Mouse (Mus musculus) CH12.LX (cell line): ENCODE measurements around the gene Farsa. TPM values are rescaled to one million over a fixed set of nuclear protein-coding genes. Genes with fewer than 3 reads are reported as not detected.

Source experiments
- DNase-seq: peaks from one replicate; pipeline ENCODE4 v3.0.0-alpha.2; 2013; ENCODE audit errors: extremely low read depth
- H3K27ac ChIP-seq: 2 replicates; pipeline ENCODE4 v1.5.1; 2012; ENCODE audit warnings: low read depth, mild to moderate bottlenecking, control low read depth, moderate library complexity; ENCODE audit not compliant: insufficient read depth
- H3K27me3 ChIP-seq: replicated peaks from 2 replicates; pipeline ENCODE3; 2012; ENCODE audit warnings: inconsistent platforms
- H3K36me3 ChIP-seq, 2 experiments: replicated peaks in 1 of 2; 2 replicates each; pipeline versions ENCODE3 to v1.6.1; 2012; ENCODE audit warnings: inconsistent platforms in 1 of 2, low read length in 1 of 2, mild to moderate bottlenecking in 1 of 2, mixed read lengths in 1 of 2, moderate library complexity in 1 of 2; ENCODE audit not compliant: control insufficient read depth in 1 of 2, insufficient read depth in 1 of 2
- H3K4me1 ChIP-seq, 2 experiments: 2 replicates each; pipeline ENCODE4 v1.6.1; 2012; ENCODE audit warnings: inconsistent platforms in 1 of 2, moderate library complexity in 1 of 2; ENCODE audit not compliant: insufficient read depth in 2 of 2, control insufficient read depth in 1 of 2
- H3K4me2 ChIP-seq: 2 replicates; pipeline ENCODE4 v1.6.1; 2012; ENCODE audit warnings: low read depth, mild to moderate bottlenecking, control low read depth; ENCODE audit not compliant: poor library complexity, insufficient read depth, severe bottlenecking
- H3K4me3 ChIP-seq, 3 experiments: fragments of 150-350 bp in 1 of 3; sonication (generic) in 1 of 3; replicated peaks in 1 of 3; 2 replicates each; pipeline versions ENCODE3 to v1.5.1; 2011 to 2012; ENCODE audit warnings: low read depth in 2 of 3, low read length in 2 of 3, mild to moderate bottlenecking in 2 of 3, moderate library complexity in 2 of 3, control low read depth in 1 of 3, improper control_type of control experiment in 1 of 3, inconsistent platforms in 1 of 3, mixed read lengths in 1 of 3; ENCODE audit not compliant: poor library complexity in 1 of 3
- H3K79me2 ChIP-seq: replicated peaks from 2 replicates; pipeline ENCODE4 v1.6.1; 2012; ENCODE audit warnings: mild to moderate bottlenecking, moderate library complexity; ENCODE audit not compliant: control insufficient read depth, poor library complexity, insufficient read depth, severe bottlenecking; ENCODE audit errors: extremely low read depth
- H3K9ac ChIP-seq: 2 replicates; pipeline ENCODE4 v1.6.1; 2012; ENCODE audit warnings: low read depth, mild to moderate bottlenecking, control low read depth, moderate library complexity; ENCODE audit not compliant: insufficient read depth
- H3K9me3 ChIP-seq: replicated peaks from 2 replicates; pipeline ENCODE3; 2012; ENCODE audit warnings: low read length, inconsistent platforms, mixed read lengths
- CTCF ChIP-seq, 2 experiments: IDR thresholded peaks in 1 of 2; conservative IDR thresholded peaks in 1 of 2; 2 replicates each; pipeline ENCODE4 v1.5.1; 2011 to 2012; ENCODE audit warnings: low read depth in 2 of 2, low read length in 2 of 2, improper control_type of control experiment in 1 of 2, inconsistent platforms in 1 of 2, mild to moderate bottlenecking in 1 of 2, moderate library complexity in 1 of 2
- E2F4 ChIP-seq: IDR thresholded peaks from 2 replicates; pipeline ENCODE4 v1.6.1; 2011; ENCODE audit warnings: low read depth, low read length, improper control_type of control experiment; ENCODE audit not compliant: insufficient replicate concordance
- EP300 ChIP-seq: IDR thresholded peaks from 2 replicates; pipeline ENCODE4 v1.6.1; 2011; ENCODE audit warnings: low read length, improper control_type of control experiment
- ETS1 ChIP-seq: conservative IDR thresholded peaks from 2 replicates; pipeline ENCODE4 v1.6.1; 2012; ENCODE audit warnings: low read depth, mild to moderate bottlenecking, inconsistent platforms, low read length, improper control_type of control experiment, moderate library complexity
- HCFC1 ChIP-seq: IDR thresholded peaks from 2 replicates; pipeline ENCODE4 v1.6.1; 2012; ENCODE audit warnings: low read depth, mild to moderate bottlenecking, inconsistent platforms, low read length, improper control_type of control experiment
- IRF4 ChIP-seq: IDR thresholded peaks from 2 replicates; pipeline ENCODE4 v1.6.1; 2014; ENCODE audit warnings: low read depth, mild to moderate bottlenecking, inconsistent platforms, low read length, improper control_type of control experiment
- JUND ChIP-seq: conservative IDR thresholded peaks from 2 replicates; pipeline ENCODE4 v1.6.1; 2011; ENCODE audit warnings: low read depth, low read length, improper control_type of control experiment
- MAFK ChIP-seq: IDR thresholded peaks from 2 replicates; pipeline ENCODE4 v1.6.1; 2011; ENCODE audit warnings: low read length, improper control_type of control experiment; ENCODE audit not compliant: insufficient replicate concordance
- MAZ ChIP-seq: IDR thresholded peaks from 2 replicates; pipeline ENCODE4 v1.6.1; 2012; ENCODE audit warnings: low read depth, mild to moderate bottlenecking, inconsistent platforms, low read length, improper control_type of control experiment, moderate library complexity
- MEF2A ChIP-seq: IDR thresholded peaks from 2 replicates; pipeline ENCODE4 v1.6.1; 2014; ENCODE audit warnings: low read depth, mild to moderate bottlenecking, inconsistent platforms, low read length, improper control_type of control experiment, borderline replicate concordance
- NELFE ChIP-seq: IDR thresholded peaks from 2 replicates; pipeline ENCODE4 v1.6.1; 2011; ENCODE audit warnings: low read depth, low read length, improper control_type of control experiment
- NRF1 ChIP-seq: IDR thresholded peaks from 2 replicates; pipeline ENCODE4 v1.6.1; 2014; ENCODE audit warnings: low read depth, mild to moderate bottlenecking, inconsistent platforms, low read length, improper control_type of control experiment, moderate library complexity
- PAX5 ChIP-seq: IDR thresholded peaks from 2 replicates; pipeline ENCODE4 v1.6.1; 2012; ENCODE audit warnings: low read length, inconsistent platforms, mixed read lengths
- RAD21 ChIP-seq: IDR thresholded peaks from 2 replicates; pipeline ENCODE4 v1.6.1; 2011; ENCODE audit warnings: low read depth, mild to moderate bottlenecking, low read length, improper control_type of control experiment, moderate library complexity
- RCOR1 ChIP-seq: conservative IDR thresholded peaks from 2 replicates; pipeline ENCODE4 v1.6.1; 2012; ENCODE audit warnings: low read depth, mild to moderate bottlenecking, inconsistent platforms, low read length, improper control_type of control experiment
- SIN3A ChIP-seq: IDR thresholded peaks from 2 replicates; pipeline ENCODE4 v1.6.1; 2012; ENCODE audit warnings: low read length, improper control_type of control experiment, inconsistent platforms
- SMC3 ChIP-seq: IDR thresholded peaks from 2 replicates; pipeline ENCODE4 v1.6.1; 2011; ENCODE audit warnings: low read depth, low read length, improper control_type of control experiment
- TBP ChIP-seq: conservative IDR thresholded peaks from 2 replicates; pipeline ENCODE4 v1.6.1; 2011; ENCODE audit warnings: low read depth, low read length, improper control_type of control experiment
- TCF12 ChIP-seq: IDR thresholded peaks from 2 replicates; pipeline ENCODE4 v1.6.1; 2014; ENCODE audit warnings: low read depth, mild to moderate bottlenecking, inconsistent platforms, low read length, improper control_type of control experiment
- ZC3H11A ChIP-seq: IDR thresholded peaks from 2 replicates; pipeline ENCODE4 v1.6.1; 2012; ENCODE audit warnings: low read depth, mild to moderate bottlenecking, inconsistent platforms, low read length, improper control_type of control experiment
- ZKSCAN1 ChIP-seq: IDR thresholded peaks from 2 replicates; pipeline ENCODE4 v1.6.1; 2012; ENCODE audit warnings: low read depth, inconsistent platforms, low read length, improper control_type of control experiment, borderline replicate concordance
- ZMIZ1 ChIP-seq: IDR thresholded peaks from 2 replicates; pipeline ENCODE4 v1.6.1; 2012; ENCODE audit warnings: low read depth, mild to moderate bottlenecking, inconsistent platforms, low read length, improper control_type of control experiment
- dilution Hi-C: fragments of 300-500 bp; cut with MboI; formaldehyde crosslinking; loops from 2 replicates; pipeline ENCODE4 v1.14.3; 2020; ENCODE audit warnings: low sequenced_read_pairs; ENCODE audit not compliant: extremely low pct_unique_long_range_greater_than_20kb, extremely low pct_ligation_motif_present
- in situ Hi-C: fragments of 300-500 bp; cut with MboI; formaldehyde crosslinking; loops from 3 replicates; pipeline ENCODE4 v1.14.3; 2019; ENCODE audit warnings: low sequenced_read_pairs, low pct_ligation_motif_present, low pct_unique_long_range_greater_than_20kb, mixed read lengths
- polyA plus RNA-seq: library from polyadenylated mRNA; unstranded; fragments of >175 nt; gene quantifications from 2 replicates; pipeline ENCODE4 v1.2.1, GENCODE M21; 2012; ENCODE audit warnings: low read depth; ENCODE audit not compliant: insufficient read length
- total RNA-seq, 2 experiments: library from RNA; depleted of rRNA; stranded (reverse); fragments of 300-350 nt in 1 of 2; fragments of >200 nt in 1 of 2; gene quantifications; 2 replicates each; pipeline ENCODE4 v1.2.3; 2012 to 2014

Gene Farsa
- total and polyA plus RNA-seq, 3 experiments = 142 to 175 (median 146) TPM

GRCm38 (mm10) chr8:84811303-84811702 lies 45.5 kb upstream of the Farsa start:
- no peak overlapping the region; the same call in 1 of the 2 replicates for H3K9ac ChIP-seq
- in situ Hi-C loops = loop anchor here (5.0 to 10.0 kb wide), 2 partner anchors 97 to 234 kb away; no protein-coding TSS in a partner anchor

GRCm38 (mm10) chr8:84813059-84813458 lies 43.7 kb upstream of the Farsa start:
- Histone ChIP-seq H3K4me1 (peaks cover 2 to 12% of the 10 kb centered on the region in 2 experiments; a peak in 2 of 4 replicates), H3K9ac (no peak overlapping the region), H3K4me2 (no peak overlapping the region), H3K9me3 (no peaks in the 10 kb centered on the region), H3K27me3 (peaks cover 31% of the 10 kb centered on the region), H3K36me3 (no peaks in the 10 kb centered on the region), H3K27ac (no peak overlapping the region), H3K4me3 (no peak overlapping the region), H3K79me2 (no peaks in the 10 kb centered on the region)
- DNase-seq = peak; percentile 80
- in situ Hi-C loops = loop anchor here (5.0 to 10.0 kb wide), 2 partner anchors 98 to 236 kb away; no protein-coding TSS in a partner anchor
- TF ChIP-seq MAZ = 0 out of 2 replicates have a peak, but pooled peaks have one; percentile 40
- no peak for TF ChIP-seq EP300
- no peak for TF ChIP-seq ZKSCAN1
- TF ChIP-seq RAD21 = peak; percentile 96
- peak; percentile 51; the same call in 1 of the 2 replicates for TF ChIP-seq MEF2A
- no peak for TF ChIP-seq HCFC1
- TF ChIP-seq TCF12 = no peak
- no peak for TF ChIP-seq PAX5
- TF ChIP-seq SMC3 = peak; percentile 93
- no peak for TF ChIP-seq ETS1
- TF ChIP-seq CTCF (conservative IDR thresholded peaks at IDR 0.05 in 1 of 2, IDR thresholded peaks at IDR 0.05 in 1 of 2; ENCODE audit: low read depth in 2 of 2, low read length in 2 of 2) = peak; percentile 68 to 97
- peak; percentile 56; the same call in 1 of the 2 replicates for TF ChIP-seq NELFE
- no peak for TF ChIP-seq ZMIZ1
- TF ChIP-seq IRF4 = peak; percentile 27; the same call in 1 of the 2 replicates
- TF ChIP-seq ZC3H11A = peak; percentile 75
- TF ChIP-seq MAFK = no peak
- 0 out of 2 replicates have a peak, but pooled peaks have one; percentile 22 for TF ChIP-seq NRF1
- peak; percentile 33; the same call in 1 of the 2 replicates for TF ChIP-seq JUND
- dilution Hi-C loops = no loop called here

More at GRCm38 (mm10) chr8:84811303-84811702, 45.5 kb upstream of the Farsa start:
- Histone ChIP-seq H3K36me3 (no peaks in the 10 kb centered on the region), H3K79me2 (no peaks in the 10 kb centered on the region), H3K4me3 (peak overlapping the region; percentile 32 to 47 (median 37)), H3K4me1 (peaks cover 2 to 12% of the 10 kb centered on the region in 2 experiments; a peak in 2 of 4 replicates), H3K27ac (no peak overlapping the region), H3K9me3 (peaks cover under 1% of the 10 kb centered on the region), H3K27me3 (peaks cover 40% of the 10 kb centered on the region), H3K4me2 (peak overlapping the region; percentile 86)
- no peak for DNase-seq
- dilution Hi-C loops = no loop called here
- TF ChIP-seq E2F4 (no peak), RAD21 (no peak), TBP (no peak), RCOR1 (no peak), PAX5 (no peak), MEF2A (no peak), SIN3A (no peak)
